Mouse (Mus musculus): ENCODE results near the gene Susd2.
A peak's percentile ranks its signal among the peaks of the same experiment; 100 is the strongest.

The Susd2 gene

GRCm38 (mm10) chr10:75625920-75626319 lies 17.9 kb downstream of the Susd2 start:
- no peak for DNase-seq (ENCODE audit: low spot score)

- no peak for DNase-seq (ENCODE audit: low spot score)
Observed at GRCm38 (mm10) chr10:75620818-75621217, 23.0 kb downstream of the Susd2 start.

GRCm38 (mm10) chr10:75616044-75616443 lies 27.8 kb downstream of the Susd2 start:
- no peak for DNase-seq (ENCODE audit: low spot score)

DNA sequence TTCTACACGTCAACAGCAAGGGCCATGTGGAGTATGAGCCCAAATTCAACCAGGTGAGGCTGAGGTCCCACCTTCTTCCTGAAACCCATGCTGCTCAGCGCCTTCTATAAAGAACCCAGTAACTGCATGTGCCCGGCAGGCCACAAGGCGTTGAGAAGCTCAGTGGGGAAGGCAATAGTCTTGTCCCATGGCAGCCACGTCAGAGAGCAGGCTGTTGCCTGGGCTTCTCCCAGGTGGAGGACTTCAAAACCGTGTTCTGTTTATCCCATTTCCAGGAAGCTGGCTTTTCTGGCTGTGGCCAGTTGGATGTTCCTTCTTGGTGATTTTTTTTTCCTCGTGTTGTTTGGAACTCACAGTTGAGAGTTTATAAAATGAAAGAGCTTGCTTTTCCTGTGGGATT lies 33.3 kb downstream of the Susd2 start:
- DNase-seq (ENCODE audit: low spot score), result no peak

DNA sequence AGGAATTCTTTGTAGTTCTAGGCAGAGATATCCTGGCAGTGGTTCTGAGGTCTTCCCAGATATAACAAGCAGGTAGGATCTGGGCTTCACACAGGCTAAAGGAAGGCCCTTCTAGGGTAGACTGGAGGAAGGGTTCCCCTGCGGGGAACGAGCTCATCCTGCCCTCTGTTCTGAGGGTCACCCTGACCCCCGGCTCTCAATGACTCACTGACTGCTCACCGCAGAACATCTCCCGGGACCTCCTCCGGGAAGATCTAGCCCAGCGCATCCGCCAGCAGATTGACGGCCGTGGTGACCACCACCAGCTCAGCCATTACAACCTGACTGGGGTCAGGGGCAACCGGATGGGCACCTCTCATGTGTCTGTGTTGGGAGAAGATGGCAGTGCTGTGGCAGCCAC lies 34.8 kb downstream of the Susd2 start:
- no peak for DNase-seq (ENCODE audit: low spot score)

GRCm38 (mm10) chr10:75607253-75607652 lies 36.6 kb downstream of the Susd2 start:
- DNase-seq (ENCODE audit: low spot score), result no peak

GRCm38 (mm10) chr10:75605162-75605846 lies 38.5 kb downstream of the Susd2 start:
- no peak for DNase-seq (ENCODE audit: low spot score)

DNA sequence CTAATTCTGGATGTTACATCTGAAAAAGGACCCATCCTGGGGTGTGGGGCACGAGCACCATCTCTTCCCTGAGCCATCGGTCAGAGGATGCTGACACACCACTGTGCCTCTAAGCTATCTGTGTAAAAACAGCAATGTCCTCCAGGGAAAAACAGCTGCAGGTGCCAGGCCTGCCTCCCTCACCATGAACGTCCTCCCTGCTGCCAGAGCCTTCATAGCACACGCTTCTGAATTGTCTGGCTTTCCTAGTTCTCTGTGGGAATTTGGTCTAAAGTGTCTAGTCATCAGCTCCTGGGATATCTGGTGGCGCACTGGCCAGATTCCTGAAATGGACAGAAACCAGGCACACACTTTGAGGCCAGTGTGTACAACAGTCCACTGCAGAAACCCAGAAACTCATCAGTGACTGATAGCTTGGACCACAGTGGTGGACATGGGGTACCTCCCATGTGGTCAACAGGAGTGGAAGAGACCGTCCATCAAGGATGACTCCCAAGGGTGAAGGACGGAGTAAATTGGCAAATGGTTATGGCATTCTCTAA lies 43.5 kb downstream of the Susd2 start:
- no peak for DNase-seq (ENCODE audit: low spot score)

GRCm38 (mm10) chr10:75595981-75596380 lies 47.8 kb downstream of the Susd2 start:
- DNase-seq (ENCODE audit: low spot score), result peak; percentile 68

GRCm38 (mm10) chr10:75592585-75592984 lies 51.2 kb downstream of the Susd2 start:
- DNase-seq (ENCODE audit: low spot score), result no peak

- no peak for DNase-seq (ENCODE audit: low spot score)
Observed at GRCm38 (mm10) chr10:75591211-75591894, 52.5 kb downstream of the Susd2 start.

GRCm38 (mm10) chr10:75589651-75590050 lies 54.2 kb downstream of the Susd2 start:
- DNase-seq (ENCODE audit: low spot score), result no peak

- peak; percentile 54 for DNase-seq (ENCODE audit: low spot score)
Observed at GRCm38 (mm10) chr10:75589129-75589528, 54.7 kb downstream of the Susd2 start, which contains the start of gene Ggt5. Gene Ggt5, plus strand, starts transcription at chr10:75589340.

DNA sequence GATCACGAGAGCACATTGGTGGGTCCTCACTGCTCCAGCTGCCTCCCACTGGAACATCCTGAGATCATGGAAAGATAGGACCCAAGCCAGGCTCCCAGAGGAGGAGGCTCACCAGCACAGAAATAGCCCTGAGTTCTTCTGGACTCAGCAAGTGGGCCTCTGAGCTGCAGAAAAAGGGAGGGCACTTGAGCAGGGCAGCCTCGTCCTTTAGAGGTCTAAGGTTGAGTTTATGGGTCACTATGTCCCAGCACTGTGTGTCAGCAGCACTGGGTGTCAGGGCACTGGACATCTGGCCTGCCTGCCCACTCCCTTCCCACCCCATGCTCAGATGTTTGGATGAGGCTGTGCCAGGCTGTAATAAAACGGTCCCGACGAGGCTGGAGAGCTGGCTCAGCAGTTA lies 55.5 kb downstream of the Susd2 start:
- DNase-seq (ENCODE audit: low spot score), result peak; percentile 31

- DNase-seq (ENCODE audit: low spot score), result no peak
Observed at GRCm38 (mm10) chr10:75587781-75588180, 56.0 kb downstream of the Susd2 start.
